Mouse (Mus musculus) lung, postnatal 0 days (tissue): ENCODE data around the gene Lsm11. TPM values are rescaled to one million over a fixed set of nuclear protein-coding genes. Genes with fewer than 3 reads are reported as not detected.

Experiments used
- ATAC-seq: fragments of 200-750 bp; cut with Nextera tagmentation; 2 replicates; pipeline ENCODE4 v1.8.0; 2017; ENCODE audit warnings: moderate library complexity
- DNase-seq: peaks from one replicate; pipeline ENCODE4 v3.0.0-alpha.2; 2016; ENCODE audit warnings: low spot score
- H3K27ac ChIP-seq: fragments of 300-500 bp; sonication (generic); 2 replicates; pipeline ENCODE4 v1.5.1; 2014; ENCODE audit warnings: antibody characterized with exemption, mild to moderate bottlenecking, low read length, mixed read lengths
- H3K27me3 ChIP-seq: fragments of 300-500 bp; sonication (generic); replicated peaks from 2 replicates; pipeline ENCODE4 v1.6.1; 2014; ENCODE audit warnings: low read length, mixed read lengths; ENCODE audit not compliant: insufficient read depth
- H3K36me3 ChIP-seq: fragments of 300-500 bp; sonication (generic); 2 replicates; pipeline ENCODE4 v1.6.1; 2014; ENCODE audit warnings: low read length, mixed read lengths; ENCODE audit not compliant: insufficient read depth
- H3K4me1 ChIP-seq: fragments of 300-500 bp; sonication (generic); 2 replicates; pipeline ENCODE4 v1.6.1; 2014; ENCODE audit warnings: antibody characterized with exemption, low read depth, low read length, mixed read lengths; ENCODE audit not compliant: insufficient read depth
- H3K4me2 ChIP-seq: fragments of 300-500 bp; sonication (generic); replicated peaks from 2 replicates; pipeline ENCODE4 v1.6.1; 2014; ENCODE audit warnings: low read depth, mild to moderate bottlenecking, low read length, moderate library complexity, mixed read lengths
- H3K4me3 ChIP-seq: fragments of 300-500 bp; sonication (generic); 2 replicates; pipeline ENCODE4 v1.5.1; 2014; ENCODE audit warnings: low read depth, low read length
- H3K9ac ChIP-seq: fragments of 300-500 bp; sonication (generic); replicated peaks from 2 replicates; pipeline ENCODE4 v1.6.1; 2014; ENCODE audit warnings: low read depth, mild to moderate bottlenecking
- H3K9me3 ChIP-seq: fragments of 300-500 bp; sonication (generic); 2 replicates; pipeline ENCODE4 v1.6.1; 2016; ENCODE audit warnings: low read length, mixed read lengths
- CTCF ChIP-seq: IDR thresholded peaks from 2 replicates; pipeline ENCODE4 v1.5.1; 2016; ENCODE audit warnings: antibody characterized with exemption, mild to moderate bottlenecking
- EP300 ChIP-seq: IDR thresholded peaks from 2 replicates; pipeline ENCODE4 v1.6.1; 2016; ENCODE audit warnings: antibody characterized with exemption, mild to moderate bottlenecking, control low read depth
- WGBS: fragments of 180-500 bp; shearing (Covaris S2); extraction: QIAGEN DNeasy Blood & Tissue Kit; methylation state at CpG from one replicate; pipeline ENCODE4 v1.1.7; 2014; 5-methylcytosine and 5-hydroxymethylcytosine counted together
- polyA plus RNA-seq: library from polyadenylated mRNA; unstranded; fragments of >200 nt; fragmentation: Nextera tagmentation; extraction: Ambion mirVana; gene quantifications from 2 replicates; pipeline ENCODE4 v1.2.1, GENCODE M21; 2015

Gene Lsm11
- polyA plus RNA-seq, 1 experiment from 2014 or later = 3.2 TPM

- H3K4me1 ChIP-seq = no peaks in the 10 kb centered on the region
- H3K9ac ChIP-seq = no peak overlapping the region
- no peak for DNase-seq
- no peaks in the 10 kb centered on the region for H3K36me3 ChIP-seq
- no peak overlapping the region for H3K4me2 ChIP-seq
- no peak for ATAC-seq
- 82% methylated on average over 8 of the region's 8 CpGs for WGBS
- no peak overlapping the region for H3K27ac ChIP-seq
- H3K9me3 ChIP-seq = no peaks in the 10 kb centered on the region
- TF ChIP-seq CTCF = no peak
- no peak for TF ChIP-seq EP300
- no peak overlapping the region for H3K4me3 ChIP-seq
- H3K27me3 ChIP-seq = no peaks in the 10 kb centered on the region
Measured at GRCm38 (mm10) chr11:45974466-45974865, 29.7 kb upstream of the Lsm11 start.

GRCm38 (mm10) chr11:45973635-45974034 is 28.9 kb upstream of the Lsm11 start:
- Histone ChIP-seq H3K27me3 (no peaks in the 10 kb centered on the region), H3K36me3 (no peaks in the 10 kb centered on the region), H3K9ac (no peak overlapping the region), H3K4me3 (no peak overlapping the region), H3K27ac (no peak overlapping the region), H3K4me1 (no peaks in the 10 kb centered on the region), H3K9me3 (no peaks in the 10 kb centered on the region), H3K4me2 (no peak overlapping the region)
- ATAC-seq (no peak), DNase-seq (no peak)
- 78% methylated on average over 5 of the region's 5 CpGs for WGBS
- TF ChIP-seq EP300 = no peak
- TF ChIP-seq CTCF = no peak

GRCm38 (mm10) chr11:45968466-45968865 is 23.7 kb upstream of the Lsm11 start:
- Histone ChIP-seq H3K9ac (no peak overlapping the region), H3K36me3 (no peaks in the 10 kb centered on the region), H3K27ac (no peak overlapping the region), H3K4me1 (no peaks in the 10 kb centered on the region), H3K9me3 (no peaks in the 10 kb centered on the region), H3K27me3 (no peaks in the 10 kb centered on the region), H3K4me3 (no peak overlapping the region), H3K4me2 (no peak overlapping the region)
- TF ChIP-seq EP300 = no peak
- no peak for TF ChIP-seq CTCF
- 94% methylated on average over 3 of the region's 3 CpGs for WGBS
- ATAC-seq = no peak
- DNase-seq = no peak

GRCm38 (mm10) chr11:45966896-45967295 is 22.2 kb upstream of the Lsm11 start:
- Histone ChIP-seq H3K27me3 (no peaks in the 10 kb centered on the region), H3K4me2 (no peak overlapping the region), H3K9ac (no peak overlapping the region), H3K36me3 (no peaks in the 10 kb centered on the region), H3K27ac (no peak overlapping the region), H3K4me1 (no peaks in the 10 kb centered on the region), H3K9me3 (no peaks in the 10 kb centered on the region), H3K4me3 (no peak overlapping the region)
- DNase-seq (peak; percentile 7), ATAC-seq (no peak)
- TF ChIP-seq CTCF (no peak), EP300 (no peak)
- WGBS = 74% methylated on average over 4 of the region's 4 CpGs

DNA sequence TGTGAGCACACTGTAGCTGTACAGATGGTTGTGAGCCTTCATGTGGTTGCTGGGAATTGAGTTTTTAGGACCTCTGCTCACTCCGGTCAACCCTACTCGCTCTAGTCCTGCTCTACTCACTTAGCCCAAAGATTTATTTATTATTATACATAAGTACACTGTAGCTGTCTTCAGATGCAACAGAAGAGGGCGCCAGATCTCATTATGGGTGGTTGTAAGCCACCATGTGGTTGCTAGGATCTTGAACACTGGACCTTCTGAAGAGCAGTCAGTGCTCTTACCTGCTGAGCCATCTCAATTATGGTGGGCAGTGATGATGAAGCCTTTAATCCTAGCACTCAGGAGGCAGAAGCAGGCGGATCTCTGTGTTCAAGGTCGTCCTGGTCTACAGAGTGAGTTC is 15.3 kb upstream of the Lsm11 start:
- Histone ChIP-seq H3K27ac (no peak overlapping the region), H3K4me3 (no peak overlapping the region), H3K9ac (no peak overlapping the region), H3K36me3 (no peaks in the 10 kb centered on the region), H3K27me3 (no peaks in the 10 kb centered on the region), H3K4me1 (no peaks in the 10 kb centered on the region), H3K9me3 (no peaks in the 10 kb centered on the region), H3K4me2 (no peak overlapping the region)
- no peak for DNase-seq
- ATAC-seq = no peak
- TF ChIP-seq CTCF (no peak; the same call in 1 of the 2 replicates), EP300 (no peak)
- 81% methylated on average over 5 of the region's 5 CpGs for WGBS

DNA sequence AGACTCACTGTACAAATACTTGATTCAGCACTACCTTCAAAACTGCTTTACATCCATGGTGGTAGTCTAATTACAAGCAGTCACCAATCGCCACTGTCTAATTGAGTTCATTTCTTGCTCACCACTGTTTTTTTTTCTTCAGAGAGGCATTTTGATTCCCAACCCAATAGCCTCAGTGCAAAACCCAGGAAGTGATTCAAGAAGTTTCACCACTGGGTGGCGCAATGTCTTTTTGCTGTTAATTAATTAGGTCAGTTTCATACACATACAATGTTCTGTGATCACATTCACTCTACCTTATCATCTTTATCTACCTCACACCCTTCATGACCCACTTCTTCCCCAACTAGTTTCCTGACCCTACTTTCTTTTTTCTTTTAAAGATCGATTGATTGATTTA is 14.9 kb upstream of the Lsm11 start:
- 81% methylated on average over 3 of the region's 3 CpGs for WGBS
- Histone ChIP-seq H3K4me1 (peaks cover 3% of the 10 kb centered on the region; the same call in 1 of the 2 replicates), H3K4me2 (no peak overlapping the region), H3K27me3 (no peaks in the 10 kb centered on the region), H3K36me3 (no peaks in the 10 kb centered on the region), H3K27ac (no peak overlapping the region), H3K9me3 (no peaks in the 10 kb centered on the region), H3K4me3 (no peak overlapping the region), H3K9ac (no peak overlapping the region)
- DNase-seq (peak; percentile 29), ATAC-seq (no peak)
- TF ChIP-seq CTCF = peak; percentile 54
- TF ChIP-seq EP300 = no peak

DNA sequence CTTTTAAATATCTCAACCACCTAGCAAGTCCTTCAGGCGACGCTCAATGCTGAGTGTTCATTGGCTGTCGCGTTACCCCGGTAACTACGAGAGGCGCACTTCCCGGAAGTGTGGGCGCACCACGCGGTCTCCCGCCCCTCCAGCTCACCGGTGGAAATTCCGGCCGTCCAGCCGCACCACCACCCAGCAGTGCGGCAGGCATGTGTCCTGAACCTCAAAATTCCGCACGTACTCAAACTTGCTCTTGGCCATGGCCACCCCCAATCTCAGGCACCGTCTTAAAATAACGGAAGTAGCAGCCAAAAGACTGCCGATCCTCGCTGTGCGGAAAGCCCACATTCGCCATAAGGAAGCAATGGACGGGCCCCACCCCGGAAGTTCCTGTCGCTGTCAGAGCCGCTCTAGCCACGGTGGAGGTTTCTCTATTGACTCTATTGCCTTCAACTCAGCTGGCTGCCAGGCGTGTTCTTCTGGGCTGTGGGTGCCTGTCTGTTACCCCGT is 10.4 kb upstream of the Lsm11 start, which contains the start of gene Thg1l:
Gene Thg1l, minus strand, starts transcription at position 368 of the 501 bp plus-strand sequence.
- H3K9ac ChIP-seq = no peak within 1 kb of the TSS
- H3K4me1 ChIP-seq = peaks cover 3% of the 10 kb centered on the region; the same call in 1 of the 2 replicates
- ATAC-seq = peak; percentile 99
- under 1% methylated on average over 32 of the region's 32 CpGs for WGBS
- no peak for TF ChIP-seq CTCF
- TF ChIP-seq EP300 = no peak; the same call in none of the 2 replicates
- peak within 1 kb of the TSS; percentile 38 for H3K4me2 ChIP-seq
- peak within 1 kb of the TSS; percentile 60 for H3K27ac ChIP-seq
- H3K9me3 ChIP-seq = no peaks in the 10 kb centered on the region
- peak within 1 kb of the TSS; percentile 56 for H3K4me3 ChIP-seq
- peak; percentile 97 for DNase-seq
- no peaks in the 10 kb centered on the region for H3K27me3 ChIP-seq
- peaks cover 4% of the 10 kb centered on the region; the same call in 1 of the 2 replicates for H3K36me3 ChIP-seq
